Mouse (Mus musculus): ENCODE measurements around the gene Krt72. TPM values are rescaled to one million over a fixed set of nuclear protein-coding genes. Genes with fewer than 3 reads are reported as not detected.

Krt72 gene
- not detected for total RNA-seq (2021)
- long read RNA-seq, experiment 1, result 0 reads
- long read RNA-seq, experiment 2, result 0 reads

DNA sequence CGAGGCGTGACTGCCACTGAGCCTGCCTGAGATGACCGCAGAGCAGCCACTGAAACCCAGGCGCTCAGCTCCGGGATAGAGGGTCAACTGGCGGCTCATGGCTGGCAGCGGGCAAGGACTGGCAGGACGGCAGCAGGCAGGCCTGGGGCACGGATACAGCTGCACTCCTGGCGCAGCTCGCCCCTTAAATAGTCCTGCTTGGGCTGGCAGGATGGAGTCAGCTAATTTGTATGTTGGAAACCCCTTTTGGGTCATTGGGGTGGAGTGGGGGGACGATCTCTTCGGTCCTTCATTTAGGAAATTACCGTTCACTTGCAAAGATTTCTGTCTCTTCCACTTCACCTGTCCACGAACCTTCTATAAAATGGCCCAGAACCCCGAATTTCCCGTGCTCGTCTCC, at the start of gene Krt72:
Gene Krt72, minus strand, starts transcription at position 101 of the 400 bp plus-strand sequence.
- DNase-seq (ENCODE audit: low spot score in 2 of 2), result no peak

DNA sequence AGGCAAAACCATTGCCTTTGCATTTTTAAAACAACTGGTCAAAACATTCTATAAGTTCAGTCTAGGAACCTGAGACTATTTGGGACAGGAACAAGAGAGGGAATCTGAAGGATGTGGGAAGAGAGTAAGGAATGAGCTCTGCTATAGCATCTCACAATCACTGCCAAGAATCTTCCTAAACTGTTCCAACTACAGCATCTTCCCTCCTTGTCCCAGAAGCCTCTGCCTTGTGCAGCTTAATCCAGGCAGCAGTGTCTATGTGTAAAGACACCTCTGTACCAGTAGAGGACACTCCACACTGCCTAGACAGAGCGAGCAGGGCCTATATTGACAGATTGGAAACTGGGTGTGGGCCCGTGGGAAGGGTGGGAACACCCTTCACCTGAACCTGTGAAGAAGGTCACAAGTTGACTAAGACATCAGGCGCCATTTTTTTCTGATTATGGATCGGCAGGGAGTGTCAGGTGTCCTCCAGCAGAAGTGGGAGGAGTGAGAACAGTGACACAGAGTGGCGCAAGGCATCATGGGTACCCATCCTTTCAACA, 48.6 kb upstream of the Krt72 start:
- no peak for DNase-seq (ENCODE audit: low spot score in 2 of 2)

DNA sequence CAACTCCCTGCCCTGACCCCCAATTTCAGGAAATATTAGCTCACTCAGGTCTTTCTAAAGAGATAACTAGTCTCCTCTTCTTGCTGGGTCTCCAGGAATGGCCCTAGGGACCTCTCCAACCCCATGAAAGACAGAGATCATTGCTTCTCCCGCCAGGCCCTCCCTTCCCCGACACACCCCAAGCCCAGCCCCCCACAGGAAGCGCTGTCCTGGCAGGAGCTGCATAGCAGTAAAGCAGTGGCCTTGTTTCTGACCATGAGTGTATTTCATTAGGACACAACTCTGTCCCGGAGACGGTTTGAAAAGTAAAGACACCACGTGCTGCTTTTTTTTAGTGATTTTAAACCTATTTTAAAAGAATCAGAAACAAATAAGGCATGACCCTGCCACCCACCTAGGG, 46.9 kb upstream of the Krt72 start:
- DNase-seq (ENCODE audit: low spot score in 2 of 2), result peak in 1 of 2 experiments; percentile 19

DNA sequence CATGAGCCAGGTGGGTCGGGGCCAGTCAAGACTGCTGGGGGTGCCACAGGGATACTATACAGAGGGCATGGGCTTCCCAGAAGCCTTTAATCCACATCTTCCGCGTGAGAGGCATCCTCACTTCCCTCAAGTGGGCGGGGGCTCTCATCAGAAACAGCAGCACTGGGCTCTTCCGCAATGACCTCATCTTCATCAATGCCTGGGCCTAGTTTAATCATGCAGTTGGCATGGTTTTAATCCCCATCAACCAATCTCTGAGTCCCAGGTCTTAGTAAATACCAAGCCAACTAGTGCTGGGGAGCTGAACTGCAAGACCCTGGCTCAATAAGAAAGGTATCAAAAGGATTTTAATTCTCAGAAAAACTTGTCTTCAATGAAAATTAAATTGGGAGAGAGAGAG, 43.2 kb upstream of the Krt72 start:
- DNase-seq (ENCODE audit: low spot score in 2 of 2), result no peak

DNA sequence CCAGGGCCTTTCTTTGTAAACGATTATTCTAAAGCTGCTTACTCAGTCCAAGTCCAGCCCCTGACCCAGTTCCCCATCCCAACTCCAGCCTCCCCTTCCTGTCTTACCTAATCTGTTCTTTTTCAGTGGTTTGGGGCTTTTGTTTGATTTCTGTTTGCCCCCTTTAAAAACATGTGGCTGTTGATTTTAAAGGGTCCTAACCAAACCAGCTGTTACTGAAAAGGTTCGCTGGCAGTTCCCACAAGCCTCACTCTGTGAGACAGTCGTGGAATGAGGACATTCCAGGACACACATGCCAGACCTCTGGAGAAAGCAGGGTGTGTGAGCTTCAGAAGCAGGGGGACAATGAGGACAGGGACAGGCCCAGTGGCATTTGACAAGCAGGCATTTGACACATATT, 35.5 kb upstream of the Krt72 start:
- DNase-seq (ENCODE audit: low spot score in 2 of 2), result no peak

DNA sequence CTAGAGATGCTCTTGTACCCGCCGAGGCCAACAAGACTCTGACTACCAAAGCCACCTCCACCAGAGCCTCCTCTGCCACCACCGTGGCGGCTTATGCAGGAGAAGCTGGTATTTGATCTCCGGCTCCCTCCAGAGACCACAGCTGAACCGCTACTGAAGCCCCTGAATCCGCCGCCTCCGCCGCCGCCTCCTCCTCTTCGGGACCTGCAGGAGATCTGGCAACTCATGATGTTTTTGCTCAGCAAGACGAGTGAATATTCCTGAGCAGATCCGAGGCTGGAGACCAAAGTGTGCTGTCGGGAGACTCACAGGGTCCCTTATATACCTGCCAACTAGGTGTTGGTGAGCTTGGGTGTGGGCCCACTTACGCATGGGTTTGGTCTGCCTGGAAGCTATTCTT, 31.6 kb upstream of the Krt72 start, which contains the start of gene Krt2:
Gene Krt2, minus strand, starts transcription at position 295 of the 400 bp plus-strand sequence.
- no peak for DNase-seq (ENCODE audit: low spot score in 2 of 2)

DNA sequence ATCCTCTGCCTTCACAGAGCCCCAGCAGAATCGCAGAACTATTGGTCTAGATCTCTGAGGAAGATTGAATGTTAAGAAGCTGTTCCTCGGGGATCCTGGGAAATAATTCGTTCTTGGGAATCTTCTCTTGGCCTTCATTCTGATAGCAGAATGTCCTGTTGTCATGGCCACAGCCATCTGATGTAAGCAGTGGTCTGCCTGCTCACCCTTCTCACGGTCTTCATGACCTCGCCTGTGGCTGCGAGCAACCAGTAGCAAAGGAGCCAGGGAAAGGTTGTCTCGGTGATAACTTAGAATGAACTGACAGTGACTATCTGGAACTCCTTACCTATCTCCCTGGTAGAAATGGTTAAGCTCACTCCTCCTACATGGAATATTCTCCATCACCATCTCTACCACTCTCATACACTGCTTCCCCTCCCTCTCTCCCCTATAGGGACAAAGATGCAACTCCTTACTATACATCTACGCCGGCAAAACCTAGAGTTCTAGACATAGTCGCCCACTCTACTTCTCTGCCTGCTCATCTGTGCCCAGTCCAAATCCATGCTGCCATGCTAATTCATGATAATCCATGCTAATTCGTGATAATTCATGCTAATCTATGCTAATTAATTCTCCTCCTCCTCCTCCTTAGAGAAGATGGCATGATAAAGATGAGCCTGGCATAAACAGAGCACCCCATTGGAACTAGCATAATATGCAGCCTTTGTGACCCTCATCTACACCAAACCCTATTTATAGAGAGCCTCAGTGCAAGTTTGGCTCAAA, 17.0 kb upstream of the Krt72 start:
- DNase-seq (ENCODE audit: low spot score in 2 of 2), result no peak

DNA sequence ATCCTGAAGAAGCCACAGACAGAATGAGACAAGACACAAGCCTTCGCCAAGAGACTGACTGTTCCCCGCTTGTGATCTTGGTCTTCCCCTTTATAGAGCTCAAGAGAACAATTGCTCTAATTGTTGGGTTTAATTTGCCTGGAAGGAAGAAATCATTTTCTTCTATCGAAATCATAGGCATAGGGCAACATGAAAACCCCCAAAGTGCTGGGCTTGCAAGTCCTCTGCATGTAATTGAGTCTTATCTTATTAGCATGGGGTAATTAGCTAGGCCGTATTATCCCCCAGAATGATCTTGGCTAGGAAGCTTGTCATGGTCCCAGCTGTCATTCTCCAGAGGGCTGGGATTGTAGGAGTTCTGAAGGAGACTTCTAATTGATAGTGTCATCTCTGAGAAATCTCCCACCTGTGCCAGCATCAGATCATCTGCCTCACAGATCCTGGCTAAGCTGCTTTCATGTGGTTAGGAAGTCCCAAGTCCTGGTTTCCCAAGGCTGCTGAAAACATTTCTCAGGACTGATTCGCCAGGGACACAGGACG, 16.1 kb upstream of the Krt72 start, which contains the start of gene Krt73:
Gene Krt73, minus strand, starts transcription at position 51 of the 540 bp plus-strand sequence.
- DNase-seq (ENCODE audit: low spot score in 2 of 2), result no peak

DNA sequence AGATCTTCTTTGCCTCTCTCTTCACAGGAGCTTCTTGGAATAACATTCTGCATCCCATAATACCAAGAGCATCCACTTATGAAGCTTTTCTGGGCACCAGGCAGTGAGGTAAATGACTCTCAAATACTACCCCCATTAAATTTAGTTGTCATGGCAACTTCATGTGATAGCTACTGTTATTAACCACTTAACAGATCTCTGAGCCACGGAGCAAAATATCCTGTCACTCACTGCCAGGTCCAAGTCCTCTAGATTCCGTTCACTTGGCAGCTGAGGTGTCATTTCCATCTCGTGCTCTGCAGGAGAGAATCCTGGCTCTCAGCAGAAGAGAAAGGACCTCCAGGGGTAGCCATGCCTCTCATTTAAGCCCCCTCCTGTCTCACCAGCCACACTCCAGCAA, 4.6 kb upstream of the Krt72 start:
- DNase-seq (ENCODE audit: low spot score in 2 of 2), result no peak

DNA sequence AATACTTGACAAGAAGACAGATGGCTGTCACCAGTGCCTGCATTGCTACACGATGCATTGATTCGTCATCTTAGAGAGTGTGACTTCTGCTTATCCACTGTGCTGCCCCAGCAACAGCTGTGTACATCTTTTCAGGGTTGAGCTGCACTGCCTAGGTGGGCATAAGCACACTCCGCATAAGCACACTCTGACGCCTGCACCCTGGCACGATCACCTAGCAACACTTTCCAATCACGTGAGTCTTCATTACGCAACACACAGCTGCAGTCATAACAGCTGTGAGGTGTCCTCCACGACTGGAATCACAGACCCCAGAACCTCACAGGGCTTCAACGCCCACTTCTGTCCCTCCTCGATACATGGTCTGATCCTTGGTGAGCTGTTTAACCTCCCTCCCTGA, 12.8 kb downstream of the Krt72 start:
- DNase-seq (ENCODE audit: low spot score in 2 of 2), result no peak

DNA sequence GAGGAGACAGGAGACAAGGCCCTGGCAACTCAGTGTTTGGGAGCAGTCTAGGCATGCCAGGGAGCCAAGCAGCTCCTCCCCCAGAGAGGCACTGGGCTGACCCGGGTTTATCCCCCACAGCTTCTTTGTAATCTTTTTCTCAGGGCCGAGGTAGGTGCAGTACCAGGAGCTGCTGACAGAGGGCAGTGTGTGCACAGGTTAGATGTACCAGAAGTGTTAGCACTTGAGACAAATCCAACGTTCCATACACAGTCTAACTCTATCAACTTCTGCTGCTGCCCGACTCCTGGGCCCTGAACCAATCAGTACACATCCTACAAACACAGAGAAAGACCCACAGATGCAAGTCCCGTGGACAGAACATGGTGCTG, 13.6 kb downstream of the Krt72 start:
- peak; percentile 63 to 70 for DNase-seq (ENCODE audit: low spot score in 2 of 2)

DNA sequence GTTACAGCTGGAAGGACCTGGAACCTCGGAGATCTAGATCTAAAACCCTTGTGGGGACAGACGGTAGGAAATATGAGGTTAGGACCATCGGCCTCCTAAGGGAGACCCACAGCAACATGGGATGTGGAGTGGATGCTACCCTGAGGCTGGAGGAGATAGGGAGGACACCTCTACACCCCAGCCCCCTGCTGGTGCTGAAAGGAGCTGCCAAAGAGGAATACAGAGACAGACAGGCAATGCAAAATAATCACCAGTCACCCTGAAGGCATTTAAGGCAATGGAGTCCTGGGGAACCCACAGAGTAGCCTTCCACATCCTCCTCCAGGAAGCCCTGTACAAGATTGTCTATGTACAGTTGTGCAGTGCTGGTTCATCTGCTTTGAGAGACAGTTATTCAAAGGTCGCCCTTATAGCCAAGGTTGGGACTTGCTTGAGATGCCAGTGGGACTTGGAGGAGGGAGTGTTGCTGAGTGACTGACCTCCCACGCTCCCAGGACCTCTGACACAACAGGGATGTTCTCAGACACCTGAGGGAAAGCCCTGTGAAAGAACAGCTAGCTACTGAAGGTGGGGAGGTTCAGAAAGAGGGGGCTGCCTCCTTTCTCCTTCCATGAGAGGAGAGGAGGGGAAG, 14.1 kb downstream of the Krt72 start:
- DNase-seq (ENCODE audit: low spot score in 2 of 2), result no peak

DNA sequence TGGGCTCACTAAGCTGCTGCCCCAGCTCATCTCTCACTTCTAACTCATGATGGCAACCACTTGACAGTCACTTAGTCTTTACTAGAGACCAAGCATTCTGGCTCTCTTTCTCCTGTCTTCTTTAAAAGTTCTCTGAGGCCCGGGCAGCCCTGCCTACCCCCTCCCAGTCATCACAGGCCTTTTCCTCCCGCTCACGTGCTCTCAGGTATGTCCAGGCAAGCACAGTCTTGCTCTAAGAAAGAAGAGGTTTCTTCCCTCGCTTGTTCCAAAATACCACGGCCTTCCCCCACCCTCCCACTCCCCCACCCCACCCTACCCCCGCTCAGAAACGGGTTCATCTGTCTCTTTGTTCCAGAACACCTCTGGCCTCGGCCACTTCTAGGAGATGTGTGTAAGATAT, 16.0 kb downstream of the Krt72 start:
- DNase-seq (ENCODE audit: low spot score in 2 of 2), result no peak

DNA sequence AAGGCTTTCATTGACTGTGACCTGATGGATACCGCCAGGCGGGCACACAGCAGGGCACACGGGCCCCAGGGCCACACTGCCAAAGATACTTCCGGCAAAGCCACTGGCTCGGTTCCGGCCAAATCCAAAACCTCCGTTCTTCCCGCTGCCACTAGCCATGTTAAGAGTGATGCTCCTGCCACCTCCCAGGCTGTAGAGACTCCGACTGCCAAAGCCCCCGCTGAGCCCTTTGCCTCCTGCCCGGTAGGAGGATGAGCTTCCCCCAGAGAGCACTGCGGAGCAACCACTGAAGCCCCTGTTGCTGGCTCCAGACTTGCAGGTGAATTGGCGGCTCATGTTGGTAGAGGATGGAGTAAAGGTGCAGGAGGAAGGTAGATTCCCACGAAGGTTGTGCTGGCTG, 43.5 kb downstream of the Krt72 start, which contains the start of gene Krt71:
Gene Krt71, minus strand, starts transcription at position 399 of the 400 bp plus-strand sequence.
- no peak for DNase-seq (ENCODE audit: low spot score in 2 of 2)

DNA sequence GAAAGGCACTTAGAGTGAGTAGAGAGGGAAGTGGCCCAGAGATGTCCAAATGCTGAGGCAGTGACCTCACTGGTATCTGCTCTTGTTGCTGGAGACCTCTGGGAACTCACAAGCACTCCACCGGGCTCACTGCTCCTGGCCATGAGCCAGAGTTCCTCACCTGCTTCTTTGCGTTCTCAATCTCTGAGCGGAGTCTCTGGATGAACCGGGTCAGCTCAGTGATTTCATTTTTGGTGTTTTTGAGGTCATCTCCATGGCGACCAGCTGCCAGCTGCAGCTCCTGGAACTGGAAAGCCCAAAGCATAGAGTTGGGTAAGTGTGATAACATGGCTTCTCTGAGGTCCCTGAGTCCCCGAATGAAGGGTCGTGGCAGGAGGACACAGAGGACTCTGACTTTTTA, 48.5 kb downstream of the Krt72 start:
- DNase-seq (ENCODE audit: low spot score in 2 of 2), result no peak

DNA sequence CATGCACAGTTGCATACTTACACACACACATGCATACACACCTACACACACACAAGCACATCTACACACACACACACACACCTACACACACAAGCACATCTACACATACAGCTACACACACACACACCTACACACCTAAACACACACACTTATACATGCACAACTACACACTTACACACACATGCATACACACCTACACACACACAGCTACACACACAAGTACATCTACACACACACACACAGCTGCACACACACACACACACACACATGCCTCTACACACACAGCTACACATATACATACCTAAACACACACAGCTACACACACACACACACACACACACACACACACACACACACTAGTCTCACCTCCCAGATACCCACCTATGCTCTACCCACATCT, 55.6 kb downstream of the Krt72 start:
- no peak for DNase-seq (ENCODE audit: low spot score in 2 of 2)

Other genes starting within 250 kb of the Krt72 start
- gene Krt82, start 235.8 kb downstream of the Krt72 start, total RNA-seq (2021), result not detected
- under 1 TPM; 0.31 to 0.34 TPM for gene Krt90, start 223.5 kb downstream of the Krt72 start, total RNA-seq (2021)
- gene Krt75, start 212.6 kb downstream of the Krt72 start, total RNA-seq (2021), result not detected
- gene Gm5414, start 158.3 kb downstream of the Krt72 start, total RNA-seq (2021), result not detected
- gene Gm5478, start 139.1 kb downstream of the Krt72 start, total RNA-seq (2021), result not detected
- gene Krt6b, start 106.2 kb downstream of the Krt72 start, total RNA-seq (2021), result not detected
- gene Krt6a, start 92.2 kb downstream of the Krt72 start, total RNA-seq (2021), result not detected
- not detected for gene Krt5, start 73.6 kb downstream of the Krt72 start, total RNA-seq (2021)
- not detected for gene Krt71, start 43.4 kb downstream of the Krt72 start, total RNA-seq (2021)
- gene Krt73, start 15.9 kb upstream of the Krt72 start, total RNA-seq (2021), result not detected
- gene Krt2, start 31.7 kb upstream of the Krt72 start, total RNA-seq (2021), result not detected
- under 1 TPM; 0.39 to 0.45 TPM for gene Krt1, start 64.3 kb upstream of the Krt72 start, total RNA-seq (2021)
- gene Krt77, start 83.2 kb upstream of the Krt72 start, total RNA-seq (2021), result not detected
- not detected for gene Krt76, start 106.5 kb upstream of the Krt72 start, total RNA-seq (2021)
- not detected for gene Krt4, start 138.3 kb upstream of the Krt72 start, total RNA-seq (2021)
- gene Krt79, start 153.9 kb upstream of the Krt72 start, total RNA-seq (2021), result 1 to 10 TPM; 1.2 to 1.4 TPM
- not detected for gene Krt78, start 167.8 kb upstream of the Krt72 start, total RNA-seq (2021)
- 10 to 100 TPM; 18.8 TPM for gene Krt8, start 218.0 kb upstream of the Krt72 start, total RNA-seq (2021)
- 10 to 100 TPM; 17.3 to 22.9 TPM for gene Krt18, start 241.7 kb upstream of the Krt72 start, total RNA-seq (2021)

Measured in adrenal gland, postnatal 4 days (tissue).